Mouse (Mus musculus) lung, postnatal 0 days (tissue): Measurements from ENCODE around the gene Gps1.

Experiments
- CTCF ChIP-seq: IDR thresholded peaks from 2 replicates; pipeline ENCODE4 v1.5.1; 2016; ENCODE audit warnings: antibody characterized with exemption, mild to moderate bottlenecking
- EP300 ChIP-seq: IDR thresholded peaks from 2 replicates; pipeline ENCODE4 v1.6.1; 2016; ENCODE audit warnings: antibody characterized with exemption, mild to moderate bottlenecking, control low read depth

- no peak for TF ChIP-seq CTCF
- TF ChIP-seq EP300, result no peak
These were observed 1.1 kb downstream of the Gps1 start for GRCm38 (mm10) chr11:120785145-120785544.
